Mouse (Mus musculus): Measurements from ENCODE around the gene Aimp1. TPM values are rescaled to one million over a fixed set of nuclear protein-coding genes. Genes with fewer than 3 reads are reported as not detected.

Aimp1 gene
- polyA plus RNA-seq (2017; shearing (Covaris generic)), result 36.3 TPM

GRCm38 (mm10) chr3:132684231-132684928 lies at the start of gene Aimp1:
Gene Aimp1, minus strand, starts transcription at chr3:132684370.

GRCm38 (mm10) chr3:132683447-132684230 lies 531 bp downstream of the Aimp1 start, which contains the start of gene Tbck:
Gene Tbck, plus strand, starts transcription at chr3:132684144.

GRCm38 (mm10) chr3:132629601-132630239 lies 54.5 kb downstream of the Aimp1 start, which contains the start of gene Gimd1:
Gene Gimd1, plus strand, starts transcription at chr3:132629820.

Other genes starting within 250 kb of the Aimp1 start
- not detected for gene Gimd1, start 54.5 kb downstream of the Aimp1 start, polyA plus RNA-seq (2017; shearing (Covaris generic))
- gene Tbck, start 226 bp downstream of the Aimp1 start, polyA plus RNA-seq (2017; shearing (Covaris generic)), result 12.2 TPM

Measured in effector memory CD4-positive, alpha-beta T cell, adult 7 months (primary cell).